Mouse (Mus musculus) CH12.LX (cell line): ENCODE data around the gene Adarb1.

Source experiments
- MAFK ChIP-seq: IDR thresholded peaks from 2 replicates; pipeline ENCODE4 v1.6.1; 2011; ENCODE audit warnings: low read length, improper control_type of control experiment; ENCODE audit not compliant: insufficient replicate concordance
- PAX5 ChIP-seq: IDR thresholded peaks from 2 replicates; pipeline ENCODE4 v1.6.1; 2012; ENCODE audit warnings: low read length, inconsistent platforms, mixed read lengths

- TF ChIP-seq PAX5: no peak
- no peak for TF ChIP-seq MAFK
Measured at GRCm38 (mm10) chr10:77247048-77247447, 171.0 kb downstream of the Adarb1 start.
